Mouse (Mus musculus): ENCODE data around the gene Cdc6. TPM values are rescaled to one million over a fixed set of nuclear protein-coding genes. Genes with fewer than 3 reads are reported as not detected.

The Cdc6 gene
- polyA plus RNA-seq, 1 experiment from 2014 or later, result 2.1 TPM

DNA sequence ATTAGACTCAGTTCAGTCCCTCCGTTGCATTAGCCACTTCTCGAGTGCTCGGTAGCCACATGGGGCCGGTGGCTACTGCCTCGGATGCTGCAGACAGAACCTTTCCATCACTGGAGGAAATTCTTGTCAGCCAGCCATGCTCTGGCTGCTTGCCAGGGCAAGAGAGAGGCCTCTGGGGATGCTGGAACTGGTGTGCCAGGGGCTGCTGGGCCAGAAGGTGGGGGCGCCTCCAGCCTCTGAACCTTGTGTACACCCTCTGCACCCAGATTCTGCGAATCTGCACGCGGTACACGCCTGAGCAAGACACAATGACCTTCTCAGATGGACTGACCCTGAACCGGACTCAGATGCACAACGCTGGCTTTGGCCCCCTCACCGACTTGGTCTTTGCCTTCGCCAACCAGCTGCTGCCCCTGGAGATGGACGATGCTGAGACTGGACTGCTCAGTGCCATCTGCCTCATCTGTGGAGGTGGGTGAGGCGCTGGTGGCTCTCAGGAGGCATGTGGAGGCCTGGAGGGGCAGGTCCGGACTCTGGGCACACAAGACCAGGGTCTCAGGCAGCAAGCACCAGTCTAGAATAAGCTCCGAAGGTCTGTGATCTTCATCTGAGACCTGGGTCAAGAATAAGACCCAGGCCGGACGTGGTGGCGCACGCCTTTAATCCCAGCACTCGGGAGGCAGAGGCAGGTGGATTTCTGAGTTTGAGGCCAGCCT lies 63.9 kb downstream of the Cdc6 start:
- H3K27me3 ChIP-seq (ENCODE audit: control insufficient read depth, insufficient read depth, low read length), result no peaks in the 10 kb centered on the region
- ATAC-seq (ENCODE audit: low read depth), result no peak
- WGBS, result 42% methylated on average over 23 of the region's 23 CpGs
- peak overlapping the region; percentile 18; the same call in 1 of the 2 replicates for H3K4me2 ChIP-seq (ENCODE audit: low read depth, low read length)
- no peaks in the 10 kb centered on the region for H3K9me3 ChIP-seq (ENCODE audit: control insufficient read depth, low read length)
- peaks cover 13% of the 10 kb centered on the region for H3K36me3 ChIP-seq (ENCODE audit: control insufficient read depth, insufficient read depth, low read length)
- peak overlapping the region; percentile 32; the same call in 1 of the 2 replicates for H3K9ac ChIP-seq (replicated peaks; ENCODE audit: low read depth, low read length)
- peaks cover 52% of the 10 kb centered on the region for H3K4me1 ChIP-seq (ENCODE audit: control insufficient read depth, insufficient read depth, low read length)
- H3K27ac ChIP-seq (ENCODE audit: low read depth, low read length), result peak overlapping the region; percentile 84
- H3K4me3 ChIP-seq (ENCODE audit: low read depth, low read length), result no peak overlapping the region

DNA sequence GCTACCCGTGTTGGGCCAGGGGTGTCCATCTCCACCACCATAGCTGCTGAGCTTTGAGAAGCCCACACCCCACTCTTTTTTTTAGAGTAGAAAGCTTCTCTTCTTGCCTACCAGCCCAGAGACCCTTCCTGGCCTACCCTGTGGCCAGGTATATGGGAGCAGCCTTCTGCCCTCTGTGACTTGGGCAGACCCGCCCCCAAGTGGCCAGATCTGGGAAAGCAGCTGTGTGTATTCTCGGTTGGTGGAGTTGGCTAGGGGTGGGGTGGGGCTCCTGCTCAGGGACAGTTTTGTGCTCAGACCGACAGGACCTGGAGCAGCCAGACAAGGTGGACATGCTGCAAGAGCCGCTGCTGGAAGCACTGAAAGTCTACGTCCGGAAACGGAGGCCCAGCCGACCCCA lies 64.6 kb downstream of the Cdc6 start:
- H3K4me1 ChIP-seq (ENCODE audit: control insufficient read depth, insufficient read depth, low read length), result peaks cover 44% of the 10 kb centered on the region
- H3K4me3 ChIP-seq (ENCODE audit: low read depth, low read length), result no peak overlapping the region
- whole genome bisulfite sequencing, result 58% methylated on average over 9 of the region's 9 CpGs
- no peak for ATAC-seq (ENCODE audit: low read depth)
- H3K4me2 ChIP-seq (ENCODE audit: low read depth, low read length), result no peak overlapping the region
- peaks cover 13% of the 10 kb centered on the region for H3K36me3 ChIP-seq (ENCODE audit: control insufficient read depth, insufficient read depth, low read length)
- H3K9ac ChIP-seq (replicated peaks; ENCODE audit: low read depth, low read length), result no peak overlapping the region
- H3K9me3 ChIP-seq (ENCODE audit: control insufficient read depth, low read length), result no peaks in the 10 kb centered on the region
- peak overlapping the region; percentile 4; the same call in 1 of the 2 replicates for H3K27ac ChIP-seq (ENCODE audit: low read depth, low read length)
- no peaks in the 10 kb centered on the region for H3K27me3 ChIP-seq (ENCODE audit: control insufficient read depth, insufficient read depth, low read length)

DNA sequence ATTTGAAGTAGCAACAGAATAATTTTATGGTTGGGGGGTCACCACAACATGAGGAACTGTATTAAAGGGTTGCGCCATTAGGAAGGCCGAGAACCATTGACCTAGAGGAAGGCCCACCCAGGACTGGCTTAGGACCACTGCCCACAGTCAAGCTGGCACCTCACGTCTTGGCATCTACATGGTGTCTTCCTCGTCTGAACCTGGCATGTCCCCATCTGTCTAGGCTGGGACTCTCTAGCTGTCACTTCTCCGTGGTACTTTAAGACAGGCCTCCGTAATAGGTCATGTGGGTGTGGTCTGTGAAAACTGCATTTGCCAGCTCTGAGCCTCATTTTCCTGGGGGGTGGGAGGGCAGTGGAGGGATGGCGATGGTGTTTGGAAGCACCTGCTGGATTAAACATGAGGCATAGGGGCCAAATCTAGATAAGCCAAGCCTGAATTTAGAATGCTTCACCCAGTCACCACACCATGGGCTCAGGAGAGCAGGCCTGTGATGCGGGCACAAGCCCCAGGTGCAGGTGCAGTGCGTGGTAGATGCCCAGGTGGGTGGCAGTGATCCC lies 65.3 kb downstream of the Cdc6 start:
- Histone ChIP-seq H3K27ac (ENCODE audit: low read depth, low read length) (no peak overlapping the region), H3K4me3 (ENCODE audit: low read depth, low read length) (no peak overlapping the region), H3K9me3 (ENCODE audit: control insufficient read depth, low read length) (no peaks in the 10 kb centered on the region), H3K36me3 (ENCODE audit: control insufficient read depth, insufficient read depth, low read length) (peaks cover 13% of the 10 kb centered on the region), H3K9ac (replicated peaks; ENCODE audit: low read depth, low read length) (no peak overlapping the region), H3K4me1 (ENCODE audit: control insufficient read depth, insufficient read depth, low read length) (peaks cover 38% of the 10 kb centered on the region), H3K27me3 (ENCODE audit: control insufficient read depth, insufficient read depth, low read length) (no peaks in the 10 kb centered on the region), H3K4me2 (ENCODE audit: low read depth, low read length) (no peak overlapping the region)
- WGBS, result 91% methylated on average over 9 of the region's 9 CpGs
- ATAC-seq (ENCODE audit: low read depth), result no peak

Other genes starting within 250 kb of the Cdc6 start
- gene Gsdma, start 243.4 kb upstream of the Cdc6 start, polyA plus RNA-seq (2014; fragmentation: Nextera tagmentation; extraction: Ambion mirVana), result not detected in 2 replicates
- 117 and 124 TPM in 2 replicates for gene Psmd3, start 225.2 kb upstream of the Cdc6 start, polyA plus RNA-seq (2014; fragmentation: Nextera tagmentation; extraction: Ambion mirVana)
- gene Csf3, start 206.5 kb upstream of the Cdc6 start, polyA plus RNA-seq (2014; fragmentation: Nextera tagmentation; extraction: Ambion mirVana), result not detected in 2 replicates
- gene Med24, start 178.4 kb upstream of the Cdc6 start, polyA plus RNA-seq (2014; fragmentation: Nextera tagmentation; extraction: Ambion mirVana), result 52.3 and 59.4 TPM in 2 replicates
- 148 and 186 TPM in 2 replicates for gene Thra, start 167.2 kb upstream of the Cdc6 start, polyA plus RNA-seq (2014; fragmentation: Nextera tagmentation; extraction: Ambion mirVana)
- gene Nr1d1, start 132.5 kb upstream of the Cdc6 start, polyA plus RNA-seq (2014; fragmentation: Nextera tagmentation; extraction: Ambion mirVana), result 3.8 and 3.9 TPM in 2 replicates
- 24.2 and 26.9 TPM in 2 replicates for gene Msl1, start 112.3 kb upstream of the Cdc6 start, polyA plus RNA-seq (2014; fragmentation: Nextera tagmentation; extraction: Ambion mirVana)
- 47.9 and 54.1 TPM in 2 replicates for gene Casc3, start 102.9 kb upstream of the Cdc6 start, polyA plus RNA-seq (2014; fragmentation: Nextera tagmentation; extraction: Ambion mirVana)
- 13.9 and 18.6 TPM in 2 replicates for gene Rapgefl1, start 71.0 kb upstream of the Cdc6 start, polyA plus RNA-seq (2014; fragmentation: Nextera tagmentation; extraction: Ambion mirVana)
- 5.2 and 5.7 TPM in 2 replicates for gene Wipf2, start 44.2 kb upstream of the Cdc6 start, polyA plus RNA-seq (2014; fragmentation: Nextera tagmentation; extraction: Ambion mirVana)
- gene Rara, start 20.0 kb downstream of the Cdc6 start, polyA plus RNA-seq (2014; fragmentation: Nextera tagmentation; extraction: Ambion mirVana), result 22.1 and 22.3 TPM in 2 replicates
- gene Gjd3, start 75.2 kb downstream of the Cdc6 start, polyA plus RNA-seq (2014; fragmentation: Nextera tagmentation; extraction: Ambion mirVana), result 0.89 and 2.2 TPM in 2 replicates
- gene Top2a, start 116.4 kb downstream of the Cdc6 start, polyA plus RNA-seq (2014; fragmentation: Nextera tagmentation; extraction: Ambion mirVana), result 18.3 and 24.8 TPM in 2 replicates
- gene Igfbp4, start 133.4 kb downstream of the Cdc6 start, polyA plus RNA-seq (2014; fragmentation: Nextera tagmentation; extraction: Ambion mirVana), result 53.7 and 132 TPM in 2 replicates
- gene Tns4, start 181.5 kb downstream of the Cdc6 start, polyA plus RNA-seq (2014; fragmentation: Nextera tagmentation; extraction: Ambion mirVana), result 0.28 TPM in 1 of 2 replicates, not detected in the other
- not detected in 2 replicates for gene Ccr7, start 247.3 kb downstream of the Cdc6 start, polyA plus RNA-seq (2014; fragmentation: Nextera tagmentation; extraction: Ambion mirVana)

Measured in neural tube, embryonic 14.5 days (tissue).